Mouse (Mus musculus) thymus, adult 2 months (tissue): ENCODE measurements around the gene Itgb8.

Source experiments
- CTCF ChIP-seq: fragments of 200-500 bp; IDR thresholded peaks from 2 replicates; pipeline ENCODE4 v1.5.1; 2012; ENCODE audit warnings: mild to moderate bottlenecking, control low read depth, low read length, moderate library complexity, borderline replicate concordance; ENCODE audit not compliant: control insufficient read depth, poor library complexity, insufficient read depth; ENCODE audit errors: extremely low read depth
- POLR2A ChIP-seq: fragments of 200-500 bp; IDR thresholded peaks from 2 replicates; pipeline ENCODE4 v1.6.1; 2012; ENCODE audit warnings: mild to moderate bottlenecking, low read length, control low read depth, moderate library complexity; ENCODE audit not compliant: control insufficient read depth, poor library complexity, insufficient read depth; ENCODE audit errors: extremely low read depth

GRCm38 (mm10) chr12:119185441-119185840, 53.2 kb downstream of the Itgb8 start:
- TF ChIP-seq POLR2A (no peak), CTCF (no peak)
